Mouse (Mus musculus) liver, embryonic 14.5 days (tissue): ENCODE data around the gene Ms4a6c. TPM values are rescaled to one million over a fixed set of nuclear protein-coding genes. Genes with fewer than 3 reads are reported as not detected.
"Not testable (repeated sequence)": the region's sequence is repeated elsewhere in the genome, so short reads cannot be mapped to it uniquely, and the experiment has no call there.

Source experiments
- ATAC-seq: fragments of 200-750 bp; cut with Nextera tagmentation; 2 replicates; pipeline ENCODE4 v1.8.0; 2017; ENCODE audit warnings: moderate number of reproducible peaks, mild to moderate bottlenecking, moderate library complexity; ENCODE audit not compliant: insufficient read depth
- DNase-seq, 3 experiments: peaks; one replicate each; pipeline ENCODE4 v3.0.0-alpha.2; 2012 to 2013; ENCODE audit warnings: low read depth in 3 of 3, low spot score in 3 of 3
- H3K27ac ChIP-seq: fragments of 300-500 bp; sonication (generic); 2 replicates; pipeline ENCODE4 v1.5.1; 2014; ENCODE audit warnings: moderate library complexity, mild to moderate bottlenecking, control low read depth, inconsistent platforms
- H3K27me3 ChIP-seq: fragments of 300-500 bp; sonication (generic); 2 replicates; pipeline ENCODE4 v1.6.1; 2014; ENCODE audit warnings: mild to moderate bottlenecking, low read length, moderate library complexity; ENCODE audit not compliant: control insufficient read depth, insufficient read depth
- H3K36me3 ChIP-seq: fragments of 300-500 bp; sonication (generic); replicated peaks from 2 replicates; pipeline ENCODE4 v1.6.1; 2014; ENCODE audit warnings: low read depth; ENCODE audit not compliant: control insufficient read depth, insufficient read depth
- H3K4me1 ChIP-seq, 2 experiments: fragments of 200-500 bp in 1 of 2; fragments of 300-500 bp in 1 of 2; sonication (generic) in 1 of 2; replicated peaks; 2 replicates each; pipeline ENCODE4 v1.6.1; 2012 to 2014; ENCODE audit warnings: antibody characterized with exemption in 1 of 2, inconsistent platforms in 1 of 2, low read length in 1 of 2; ENCODE audit not compliant: control insufficient read depth in 2 of 2, insufficient read depth in 2 of 2
- H3K4me2 ChIP-seq: fragments of 300-500 bp; sonication (generic); 2 replicates; pipeline ENCODE4 v1.6.1; 2014; ENCODE audit warnings: low read depth, mild to moderate bottlenecking, control low read depth, moderate library complexity
- H3K4me3 ChIP-seq, 2 experiments: fragments of 200-500 bp in 1 of 2; fragments of 300-500 bp in 1 of 2; sonication (generic) in 1 of 2; 2 replicates each; pipeline ENCODE4 v1.5.1; 2012 to 2014; ENCODE audit warnings: low read depth in 2 of 2, low read length in 2 of 2, mild to moderate bottlenecking in 2 of 2, control low read depth in 1 of 2, inconsistent platforms in 1 of 2, moderate library complexity in 1 of 2; ENCODE audit not compliant: insufficient read depth in 1 of 2
- H3K9ac ChIP-seq: fragments of 300-500 bp; sonication (generic); replicated peaks from 2 replicates; pipeline ENCODE4 v1.6.1; 2014; ENCODE audit warnings: mild to moderate bottlenecking, control low read depth, moderate library complexity
- H3K9me3 ChIP-seq: fragments of 300-500 bp; sonication (generic); 2 replicates; pipeline ENCODE4 v1.6.1; 2016; ENCODE audit warnings: low read length, mixed read lengths; ENCODE audit not compliant: control insufficient read depth
- CTCF ChIP-seq: IDR thresholded peaks from 2 replicates; pipeline ENCODE4 v1.5.1; 2016; ENCODE audit warnings: antibody characterized with exemption, low read depth, control low read depth
- EP300 ChIP-seq: IDR thresholded peaks from 2 replicates; pipeline ENCODE4 v1.6.1; 2016; ENCODE audit warnings: antibody characterized with exemption, low read depth
- WGBS: fragments of 180-500 bp; shearing (Covaris S2); extraction: QIAGEN DNeasy Blood & Tissue Kit; methylation state at CpG from one replicate; pipeline ENCODE4 v1.1.7; 2014; ENCODE audit not compliant: insufficient replicate concordance; 5-methylcytosine and 5-hydroxymethylcytosine counted together
- polyA plus RNA-seq, 2 experiments: library from polyadenylated mRNA; depleted of rRNA in 1 of 2; stranded (reverse) in 1 of 2; unstranded in 1 of 2; fragments of >200 nt; fragmentation: Nextera tagmentation in 1 of 2; extraction: Ambion mirVana in 1 of 2; gene quantifications; 2 replicates each; pipeline versions ENCODE4 v1.2.1 to v1.2.3; 2012 to 2014

The Ms4a6c gene
- polyA plus RNA-seq, 2 experiments, result 4.2 to 6.3 TPM

DNA sequence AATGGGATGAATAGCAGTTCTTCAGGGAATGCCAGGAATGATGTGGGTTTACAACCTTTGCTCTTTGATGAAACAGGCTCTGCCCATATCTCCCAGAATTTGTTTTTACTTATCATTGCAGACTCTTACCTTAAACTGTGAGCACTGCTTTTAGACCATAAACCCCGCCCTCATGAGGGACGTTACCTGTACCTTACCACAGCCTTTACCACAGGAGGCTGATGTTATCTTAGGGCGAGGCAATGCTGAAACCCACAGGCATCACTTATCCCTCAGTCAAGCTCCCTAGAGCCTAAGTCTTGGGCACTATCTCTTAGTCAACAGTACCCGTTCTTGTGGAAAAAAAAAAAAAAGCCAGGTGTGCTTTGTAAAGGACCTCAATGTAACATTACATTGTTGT, 47.7 kb downstream of the Ms4a6c start:
- WGBS, result 18% methylated on average over 4 of the region's 4 CpGs
- H3K4me3 ChIP-seq, result no peak overlapping the region
- no peak for DNase-seq
- H3K4me2 ChIP-seq, result no peak overlapping the region
- H3K9ac ChIP-seq, result no peak overlapping the region
- no peaks in the 10 kb centered on the region for H3K4me1 ChIP-seq
- no peak for ATAC-seq
- no peak for TF ChIP-seq CTCF
- no peak for TF ChIP-seq EP300
- no peaks in the 10 kb centered on the region for H3K36me3 ChIP-seq
- no peak overlapping the region for H3K27ac ChIP-seq
- H3K27me3 ChIP-seq, result no peaks in the 10 kb centered on the region
- no peaks in the 10 kb centered on the region for H3K9me3 ChIP-seq

DNA sequence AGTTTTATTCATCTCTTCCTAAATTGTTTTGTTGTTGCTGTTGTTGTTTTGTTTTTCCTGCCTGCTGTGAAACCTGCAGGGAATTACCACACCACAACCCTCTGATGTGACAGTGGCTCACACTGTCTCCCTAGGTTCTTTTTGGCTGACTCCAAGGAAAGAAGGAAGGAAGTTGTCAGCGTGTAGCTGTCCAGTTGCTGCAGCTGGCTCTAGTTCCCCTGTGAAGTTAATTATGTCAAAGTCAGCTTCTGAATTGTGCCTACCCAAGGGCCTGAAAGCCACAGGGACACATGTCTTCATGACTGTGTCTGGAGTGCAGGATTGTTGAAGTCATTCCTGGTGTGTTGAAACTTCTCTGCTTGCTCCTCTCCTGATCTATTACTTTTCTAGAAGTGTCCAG, 48.2 kb downstream of the Ms4a6c start:
- not testable (repeated sequence) for ATAC-seq

DNA sequence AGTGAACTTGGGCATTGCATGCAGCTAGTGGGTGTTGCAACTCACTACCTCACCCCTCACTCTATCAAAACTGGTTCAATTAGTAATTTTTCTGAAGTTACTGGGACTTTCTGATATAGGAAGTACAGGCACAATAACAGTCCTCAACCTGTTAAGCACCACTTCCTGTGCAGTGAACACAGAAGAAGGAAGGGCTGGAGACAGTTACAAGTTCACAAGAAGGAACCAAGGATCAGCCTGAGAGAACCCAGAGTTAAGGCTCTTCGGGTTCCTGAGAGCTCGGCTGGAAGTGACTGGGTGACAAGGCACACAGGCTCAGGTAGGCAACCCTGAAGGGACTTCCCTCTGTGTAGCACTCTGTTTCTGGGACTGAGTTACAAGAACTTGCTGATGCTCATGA, 49.2 kb downstream of the Ms4a6c start:
- not testable (repeated sequence) for H3K4me3 ChIP-seq, H3K27ac ChIP-seq, H3K9me3 ChIP-seq, H3K36me3 ChIP-seq, DNase-seq, H3K4me2 ChIP-seq, ATAC-seq, H3K27me3 ChIP-seq, H3K9ac ChIP-seq, H3K4me1 ChIP-seq
- 12% methylated on average over 2 of the region's 2 CpGs for WGBS

More for the DNA sequence above, 48.2 kb downstream of the Ms4a6c start:
- not testable (repeated sequence) for H3K9ac ChIP-seq, H3K27ac ChIP-seq, H3K4me2 ChIP-seq, H3K4me3 ChIP-seq, DNase-seq, H3K27me3 ChIP-seq, H3K4me1 ChIP-seq, H3K9me3 ChIP-seq, H3K36me3 ChIP-seq
- WGBS, result 9% methylated on average over 1 of the region's 1 CpGs

DNA sequence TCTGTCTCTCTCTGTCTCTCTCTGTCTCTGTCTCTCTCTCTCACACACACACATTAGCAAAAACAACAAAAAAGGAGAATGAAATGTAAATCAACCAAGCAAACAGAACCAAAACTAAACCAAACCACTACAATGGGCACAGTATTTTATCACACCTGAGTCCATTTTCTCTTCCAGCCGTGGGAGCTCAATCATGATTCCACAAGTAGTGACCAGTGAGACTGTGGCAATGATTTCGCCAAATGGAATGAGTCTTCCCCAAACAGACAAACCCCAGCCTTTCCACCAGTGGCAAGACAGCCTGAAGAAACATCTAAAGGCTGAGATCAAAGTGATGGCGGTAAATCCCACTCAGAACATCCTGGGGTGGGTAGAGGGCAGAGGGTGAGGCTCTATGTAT, 51.0 kb downstream of the Ms4a6c start:
- H3K9me3 ChIP-seq, result no peaks in the 10 kb centered on the region
- TF ChIP-seq CTCF, result no peak
- no peak for TF ChIP-seq EP300
- no peak overlapping the region for H3K4me2 ChIP-seq
- no peak overlapping the region for H3K27ac ChIP-seq
- 52% methylated on average over 3 of the region's 3 CpGs for WGBS
- H3K36me3 ChIP-seq, result no peaks in the 10 kb centered on the region
- H3K9ac ChIP-seq, result no peak overlapping the region
- DNase-seq (no peak), ATAC-seq (no peak)
- H3K4me3 ChIP-seq, result no peak overlapping the region
- H3K4me1 ChIP-seq, result no peaks in the 10 kb centered on the region
- H3K27me3 ChIP-seq, result no peaks in the 10 kb centered on the region

Other genes with a start within 250 kb of the Ms4a6c start
- gene Ms4a12, start 236.9 kb upstream of the Ms4a6c start, polyA plus RNA-seq (2012; rRNA removed), result not detected in 2 replicates
- gene Ms4a12, start 236.9 kb upstream of the Ms4a6c start, polyA plus RNA-seq (2014; fragmentation: Nextera tagmentation; extraction: Ambion mirVana), result not detected in 2 replicates
- not detected in 2 replicates for gene Ms4a1, start 203.1 kb upstream of the Ms4a6c start, polyA plus RNA-seq (2012; rRNA removed)
- gene Ms4a1, start 203.1 kb upstream of the Ms4a6c start, polyA plus RNA-seq (2014; fragmentation: Nextera tagmentation; extraction: Ambion mirVana), result not detected in 2 replicates
- not detected in 2 replicates for gene Ms4a5, start 185.5 kb upstream of the Ms4a6c start, polyA plus RNA-seq (2012; rRNA removed)
- not detected in 2 replicates for gene Ms4a5, start 185.5 kb upstream of the Ms4a6c start, polyA plus RNA-seq (2014; fragmentation: Nextera tagmentation; extraction: Ambion mirVana)
- 0.02 TPM in 2 replicates for gene Ms4a14, start 154.9 kb upstream of the Ms4a6c start, polyA plus RNA-seq (2012; rRNA removed)
- not detected in 2 replicates for gene Ms4a14, start 154.9 kb upstream of the Ms4a6c start, polyA plus RNA-seq (2014; fragmentation: Nextera tagmentation; extraction: Ambion mirVana)
- gene Ms4a7, start 133.2 kb upstream of the Ms4a6c start, polyA plus RNA-seq (2012; rRNA removed), result 0.48 and 0.61 TPM in 2 replicates
- 0.75 and 1.4 TPM in 2 replicates for gene Ms4a7, start 133.2 kb upstream of the Ms4a6c start, polyA plus RNA-seq (2014; fragmentation: Nextera tagmentation; extraction: Ambion mirVana)
- gene Ms4a4a, start 93.8 kb upstream of the Ms4a6c start, polyA plus RNA-seq (2012; rRNA removed), result 0.19 and 0.25 TPM in 2 replicates
- gene Ms4a4a, start 93.8 kb upstream of the Ms4a6c start, polyA plus RNA-seq (2014; fragmentation: Nextera tagmentation; extraction: Ambion mirVana), result 0.32 TPM in 1 of 2 replicates, not detected in the other
- 0.32 and 0.36 TPM in 2 replicates for gene Ms4a4c, start 64.6 kb upstream of the Ms4a6c start, polyA plus RNA-seq (2012; rRNA removed)
- gene Ms4a4c, start 64.6 kb upstream of the Ms4a6c start, polyA plus RNA-seq (2014; fragmentation: Nextera tagmentation; extraction: Ambion mirVana), result 0.85 and 1.5 TPM in 2 replicates
- gene Ms4a4b, start 25.8 kb upstream of the Ms4a6c start, polyA plus RNA-seq (2012; rRNA removed), result 0.30 and 0.34 TPM in 2 replicates
- 0.14 and 0.30 TPM in 2 replicates for gene Ms4a4b, start 25.8 kb upstream of the Ms4a6c start, polyA plus RNA-seq (2014; fragmentation: Nextera tagmentation; extraction: Ambion mirVana)
- 0.07 TPM in 1 of 2 replicates, not detected in the other for gene Gm8369, start 16.6 kb downstream of the Ms4a6c start, polyA plus RNA-seq (2012; rRNA removed)
- gene Gm8369, start 16.6 kb downstream of the Ms4a6c start, polyA plus RNA-seq (2014; fragmentation: Nextera tagmentation; extraction: Ambion mirVana), result not detected in 2 replicates
- 0.74 and 1.7 TPM in 2 replicates for gene Ms4a6b, start 47.1 kb downstream of the Ms4a6c start, polyA plus RNA-seq (2012; rRNA removed)
- gene Ms4a6b, start 47.1 kb downstream of the Ms4a6c start, polyA plus RNA-seq (2014; fragmentation: Nextera tagmentation; extraction: Ambion mirVana), result 2.1 and 2.2 TPM in 2 replicates
- 0.09 and 0.12 TPM in 2 replicates for gene Ms4a4d, start 67.4 kb downstream of the Ms4a6c start, polyA plus RNA-seq (2012; rRNA removed)
- gene Ms4a4d, start 67.4 kb downstream of the Ms4a6c start, polyA plus RNA-seq (2014; fragmentation: Nextera tagmentation; extraction: Ambion mirVana), result 0.20 TPM in 2 replicates
- 1.7 and 2.4 TPM in 2 replicates for gene Ms4a6d, start 135.5 kb downstream of the Ms4a6c start, polyA plus RNA-seq (2012; rRNA removed)
- gene Ms4a6d, start 135.5 kb downstream of the Ms4a6c start, polyA plus RNA-seq (2014; fragmentation: Nextera tagmentation; extraction: Ambion mirVana), result 4.1 and 5.4 TPM in 2 replicates
- gene Ms4a2, start 154.4 kb downstream of the Ms4a6c start, polyA plus RNA-seq (2012; rRNA removed), result 0.25 and 0.58 TPM in 2 replicates
- gene Ms4a2, start 154.4 kb downstream of the Ms4a6c start, polyA plus RNA-seq (2014; fragmentation: Nextera tagmentation; extraction: Ambion mirVana), result 0.77 and 1.6 TPM in 2 replicates
- gene Ms4a3, start 171.5 kb downstream of the Ms4a6c start, polyA plus RNA-seq (2012; rRNA removed), result 11.1 and 12.4 TPM in 2 replicates
- gene Ms4a3, start 171.5 kb downstream of the Ms4a6c start, polyA plus RNA-seq (2014; fragmentation: Nextera tagmentation; extraction: Ambion mirVana), result 22.9 and 38.3 TPM in 2 replicates
- 0.17 and 0.36 TPM in 2 replicates for gene Oosp2, start 191.2 kb downstream of the Ms4a6c start, polyA plus RNA-seq (2012; rRNA removed)
- gene Oosp2, start 191.2 kb downstream of the Ms4a6c start, polyA plus RNA-seq (2014; fragmentation: Nextera tagmentation; extraction: Ambion mirVana), result 0.66 and 0.77 TPM in 2 replicates
- gene Oosp1, start 221.8 kb downstream of the Ms4a6c start, polyA plus RNA-seq (2012; rRNA removed), result 0.04 and 0.08 TPM in 2 replicates
- 0.22 TPM in 1 of 2 replicates, not detected in the other for gene Oosp1, start 221.8 kb downstream of the Ms4a6c start, polyA plus RNA-seq (2014; fragmentation: Nextera tagmentation; extraction: Ambion mirVana)
- gene Oosp3, start 227.7 kb downstream of the Ms4a6c start, polyA plus RNA-seq (2012; rRNA removed), result not detected in 2 replicates
- not detected in 2 replicates for gene Oosp3, start 227.7 kb downstream of the Ms4a6c start, polyA plus RNA-seq (2014; fragmentation: Nextera tagmentation; extraction: Ambion mirVana)